Mouse (Mus musculus) embryo, embryonic 10.5 days (tissue): ENCODE measurements around the gene Ppp1r1b.

ENCODE experiments used
- DNase-seq: peaks from one replicate; pipeline ENCODE4 v3.0.0-alpha.2; 2015; ENCODE audit warnings: low spot score

The Ppp1r1b gene

GRCm38 (mm10) chr11:98348083-98348961 lies at the start of gene Ppp1r1b:
Ppp1r1b (plus strand) TSS chr11:98348404.
- no peak for DNase-seq

GRCm38 (mm10) chr11:98298484-98299205 lies 49.6 kb upstream of the Ppp1r1b start:
- DNase-seq: no peak

- DNase-seq: peak; percentile 86
Measured at GRCm38 (mm10) chr11:98313790-98314323, 34.3 kb upstream of the Ppp1r1b start.

GRCm38 (mm10) chr11:98317479-98317878 lies 30.7 kb upstream of the Ppp1r1b start:
- DNase-seq: no peak

GRCm38 (mm10) chr11:98318421-98319116 lies 29.6 kb upstream of the Ppp1r1b start:
- no peak for DNase-seq

- no peak for DNase-seq
Measured at GRCm38 (mm10) chr11:98319120-98319519, 29.1 kb upstream of the Ppp1r1b start.

GRCm38 (mm10) chr11:98319544-98319943 lies 28.7 kb upstream of the Ppp1r1b start:
- no peak for DNase-seq

GRCm38 (mm10) chr11:98319944-98320343 lies 28.3 kb upstream of the Ppp1r1b start:
- DNase-seq: no peak

- DNase-seq: no peak
Measured at GRCm38 (mm10) chr11:98320381-98320780, 27.8 kb upstream of the Ppp1r1b start.

GRCm38 (mm10) chr11:98320806-98321676 lies 27.2 kb upstream of the Ppp1r1b start:
- no peak for DNase-seq

GRCm38 (mm10) chr11:98321677-98322003 lies 26.6 kb upstream of the Ppp1r1b start:
- DNase-seq: no peak

GRCm38 (mm10) chr11:98322159-98322558 lies 26.0 kb upstream of the Ppp1r1b start:
- DNase-seq: no peak

GRCm38 (mm10) chr11:98323136-98323866 lies 24.9 kb upstream of the Ppp1r1b start:
- no peak for DNase-seq

- DNase-seq: peak; percentile 77
Measured at GRCm38 (mm10) chr11:98323933-98324332, 24.3 kb upstream of the Ppp1r1b start.

GRCm38 (mm10) chr11:98325191-98325820 lies 22.9 kb upstream of the Ppp1r1b start:
- DNase-seq: no peak

GRCm38 (mm10) chr11:98325821-98326218 lies 22.4 kb upstream of the Ppp1r1b start:
- no peak for DNase-seq

GRCm38 (mm10) chr11:98326741-98327135 lies 21.5 kb upstream of the Ppp1r1b start:
- DNase-seq: no peak

GRCm38 (mm10) chr11:98327136-98328030 lies 20.8 kb upstream of the Ppp1r1b start:
- peak; percentile 57 for DNase-seq

- no peak for DNase-seq
Measured at GRCm38 (mm10) chr11:98328031-98328370, 20.2 kb upstream of the Ppp1r1b start.
